Mouse (Mus musculus) testis, adult 2 months (tissue): ENCODE data around the gene Tsks.

Source experiments
- CTCF ChIP-seq: fragments of 200-500 bp; IDR thresholded peaks from 2 replicates; pipeline ENCODE4 v1.5.1; 2012; ENCODE audit warnings: low read depth, mild to moderate bottlenecking, inconsistent platforms, low read length, moderate library complexity; ENCODE audit not compliant: control insufficient read depth, insufficient read depth, insufficient replicate concordance
- POLR2A ChIP-seq: fragments of 200-500 bp; IDR thresholded peaks from 2 replicates; pipeline ENCODE4 v1.6.1; 2012; ENCODE audit warnings: low read depth, mild to moderate bottlenecking, inconsistent platforms, low read length, moderate library complexity; ENCODE audit not compliant: control insufficient read depth

- TF ChIP-seq CTCF (no peak), POLR2A (no peak)
These were observed 16.3 kb downstream of the Tsks start for GRCm38 (mm10) chr7:44959281-44959680.
